Mouse (Mus musculus) yolk sac, embryonic 10.5 days (tissue): Measurements from ENCODE around the gene Olfr800.

Source experiments
- DNase-seq: peaks from one replicate; pipeline ENCODE4 v3.0.0-alpha.2; 2017; ENCODE audit warnings: low spot score

Olfr800 gene

GRCm38 (mm10) chr10:129657394-129657793 lies at the start of gene Olfr800:
TSS of gene Olfr800 (plus strand) at chr10:129657694.
- DNase-seq = no peak

GRCm38 (mm10) chr10:129612470-129612869 lies 45.0 kb upstream of the Olfr800 start, which contains the start of gene Olfr796:
TSS of gene Olfr796 (minus strand) at chr10:129612570.
- no peak for DNase-seq

- DNase-seq = no peak
These were observed 35.8 kb upstream of the Olfr800 start for GRCm38 (mm10) chr10:129621724-129622123.

GRCm38 (mm10) chr10:129623251-129623650 lies 34.2 kb upstream of the Olfr800 start:
- no peak for DNase-seq

- no peak for DNase-seq
These were observed 29.7 kb upstream of the Olfr800 start, which contains the start of gene Olfr798 for GRCm38 (mm10) chr10:129627834-129628233. TSS of gene Olfr798 (minus strand) at chr10:129627934.

- DNase-seq = no peak
These were observed 20.3 kb upstream of the Olfr800 start, which contains the start of gene Olfr799 for GRCm38 (mm10) chr10:129637184-129637583. TSS of gene Olfr799 (plus strand) at chr10:129637484.

GRCm38 (mm10) chr10:129651763-129652162 lies 5.7 kb upstream of the Olfr800 start:
- DNase-seq = no peak

- no peak for DNase-seq
These were observed 16.3 kb downstream of the Olfr800 start, which contains the start of gene Olfr801 for GRCm38 (mm10) chr10:129673765-129674164. TSS of gene Olfr801 (minus strand) at chr10:129673865.

- no peak for DNase-seq
These were observed 30.6 kb downstream of the Olfr800 start, which contains the start of gene Olfr802 for GRCm38 (mm10) chr10:129688069-129688468. TSS of gene Olfr802 (minus strand) at chr10:129688169.

GRCm38 (mm10) chr10:129694186-129694585 lies 36.7 kb downstream of the Olfr800 start, which contains the start of gene Olfr803:
TSS of gene Olfr803 (minus strand) at chr10:129694286.
- DNase-seq = no peak

GRCm38 (mm10) chr10:129702910-129703309 lies 45.4 kb downstream of the Olfr800 start, which contains the start of gene Olfr804:
TSS of gene Olfr804 (plus strand) at chr10:129703210.
- DNase-seq = no peak
